Mouse (Mus musculus) stomach, postnatal 0 days (tissue): ENCODE measurements around the gene Ost4. TPM values are rescaled to one million over a fixed set of nuclear protein-coding genes. Genes with fewer than 3 reads are reported as not detected.

Experiments used
- ATAC-seq: fragments of 200-750 bp; cut with Nextera tagmentation; 2 replicates; pipeline ENCODE4 v1.8.0; 2017; ENCODE audit not compliant: low FRiP score, low TSS enrichment
- DNase-seq: peaks from one replicate; pipeline ENCODE4 v3.0.0-alpha.2; 2016; ENCODE audit warnings: low spot score
- H3K27ac ChIP-seq: fragments of 300-500 bp; sonication (generic); replicated peaks from 2 replicates; pipeline ENCODE4 v1.5.1; 2014; ENCODE audit warnings: mild to moderate bottlenecking, control low read depth
- H3K27me3 ChIP-seq: fragments of 300-500 bp; sonication (generic); 2 replicates; pipeline ENCODE4 v1.6.1; 2014; ENCODE audit warnings: low read length; ENCODE audit not compliant: control insufficient read depth, insufficient read depth
- H3K36me3 ChIP-seq: fragments of 300-500 bp; sonication (generic); 2 replicates; pipeline ENCODE4 v1.6.1; 2014; ENCODE audit warnings: low read length, mixed read lengths; ENCODE audit not compliant: control insufficient read depth, insufficient read depth
- H3K4me1 ChIP-seq: fragments of 300-500 bp; sonication (generic); replicated peaks from 2 replicates; pipeline ENCODE4 v1.6.1; 2014; ENCODE audit warnings: antibody characterized with exemption; ENCODE audit not compliant: control insufficient read depth, insufficient read depth
- H3K4me2 ChIP-seq: fragments of 300-500 bp; sonication (generic); replicated peaks from 2 replicates; pipeline ENCODE4 v1.6.1; 2014; ENCODE audit warnings: low read depth, mild to moderate bottlenecking, control low read depth, moderate library complexity
- H3K4me3 ChIP-seq: fragments of 300-500 bp; sonication (generic); 2 replicates; pipeline ENCODE4 v1.5.1; 2014; ENCODE audit warnings: low read depth, low read length, control low read depth
- H3K9ac ChIP-seq: fragments of 300-500 bp; sonication (generic); 2 replicates; pipeline ENCODE4 v1.6.1; 2014; ENCODE audit warnings: mild to moderate bottlenecking, low read length, control low read depth, mixed read lengths
- H3K9me3 ChIP-seq: fragments of 300-500 bp; sonication (generic); 2 replicates; pipeline ENCODE4 v1.6.1; 2016; ENCODE audit warnings: low read length; ENCODE audit not compliant: control insufficient read depth
- CTCF ChIP-seq: IDR thresholded peaks from 2 replicates; pipeline ENCODE4 v1.5.1; 2016; ENCODE audit warnings: antibody characterized with exemption, low read depth, mild to moderate bottlenecking, moderate library complexity
- EP300 ChIP-seq: optimal IDR thresholded peaks from 2 replicates; pipeline ENCODE3; 2016; ENCODE audit warnings: antibody characterized with exemption
- WGBS: fragments of 180-500 bp; shearing (Covaris S2); extraction: QIAGEN DNeasy Blood & Tissue Kit; methylation state at CpG from one replicate; pipeline ENCODE4 v1.1.7; 2014; 5-methylcytosine and 5-hydroxymethylcytosine counted together
- polyA plus RNA-seq: library from polyadenylated mRNA; unstranded; fragments of >200 nt; fragmentation: Nextera tagmentation; extraction: Ambion mirVana; gene quantifications from 2 replicates; pipeline ENCODE4 v1.2.1, GENCODE M21; 2015

The Ost4 gene
- polyA plus RNA-seq, 1 experiment from 2014 or later, result 397 TPM

DNA sequence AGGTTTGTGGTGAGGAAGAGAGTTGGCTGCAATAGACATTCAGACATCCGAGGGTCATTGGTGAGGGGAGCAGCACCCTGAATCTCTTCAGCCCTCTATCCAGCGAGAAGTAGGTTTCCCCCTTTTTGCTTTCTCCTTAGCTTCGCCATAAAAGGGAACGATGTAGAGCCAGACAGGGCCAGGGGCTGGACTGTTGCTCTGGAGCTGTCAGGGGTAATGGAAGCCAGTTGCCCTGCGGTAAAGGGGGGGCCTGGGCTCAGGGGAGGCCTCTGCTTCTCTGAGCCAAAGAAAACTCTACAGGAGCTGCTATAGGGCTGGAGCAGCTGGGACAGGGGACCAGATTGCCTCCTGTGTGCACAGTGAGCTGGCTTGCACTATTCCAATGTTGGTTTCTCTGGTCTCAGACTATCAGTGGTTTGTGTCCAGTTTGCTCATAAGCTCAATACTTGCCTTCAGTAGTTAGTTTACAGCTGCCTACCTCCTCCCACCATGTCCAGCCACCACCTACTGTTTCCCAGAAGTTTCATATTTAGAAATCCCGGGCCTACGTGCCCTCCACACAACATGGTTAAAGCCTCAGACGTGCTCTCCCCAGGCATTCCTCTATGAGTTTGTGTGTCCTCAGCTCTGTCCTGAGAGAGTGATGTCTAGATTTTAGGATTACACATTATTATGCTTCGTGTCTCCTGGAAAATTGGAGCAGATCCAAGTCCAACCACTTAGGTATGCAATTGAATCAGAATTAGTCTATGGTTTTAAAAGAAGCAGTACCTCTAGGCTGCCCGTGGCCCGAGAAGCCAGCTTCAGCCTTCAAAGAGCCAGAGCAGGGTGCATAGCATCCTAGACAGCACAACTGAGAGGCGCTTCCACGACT lies 1.1 kb upstream of the Ost4 start:
- TF ChIP-seq CTCF (no peak), EP300 (peak; percentile 21)
- Histone ChIP-seq H3K36me3 (peaks cover 9% of the 10 kb centered on the region), H3K9me3 (no peaks in the 10 kb centered on the region), H3K4me3 (no peak overlapping the region; the same call in 1 of the 2 replicates), H3K27me3 (no peaks in the 10 kb centered on the region), H3K9ac (peak overlapping the region; percentile 66), H3K4me1 (peaks cover 18% of the 10 kb centered on the region), H3K27ac (peak overlapping the region; percentile 96), H3K4me2 (peak overlapping the region; percentile 81)
- whole genome bisulfite sequencing, result 37% methylated on average over 13 of the region's 13 CpGs
- DNase-seq, result peak; percentile 50
- peak; percentile 33; the same call in 1 of the 2 replicates for ATAC-seq

GRCm38 (mm10) chr5:30901860-30902259 lies 5.7 kb downstream of the Ost4 start:
- Histone ChIP-seq H3K27me3 (no peaks in the 10 kb centered on the region), H3K9ac (no peak overlapping the region), H3K27ac (no peak overlapping the region), H3K4me3 (no peak overlapping the region), H3K9me3 (no peaks in the 10 kb centered on the region), H3K36me3 (peaks cover 13% of the 10 kb centered on the region), H3K4me2 (no peak overlapping the region), H3K4me1 (0 out of 2 replicates have a peak, but pooled peaks cover 4% of the 10 kb centered on the region)
- no peak for DNase-seq
- no peak for ATAC-seq
- 91% methylated on average over 5 of the region's 5 CpGs for WGBS
- TF ChIP-seq CTCF (no peak), EP300 (no peak)

DNA sequence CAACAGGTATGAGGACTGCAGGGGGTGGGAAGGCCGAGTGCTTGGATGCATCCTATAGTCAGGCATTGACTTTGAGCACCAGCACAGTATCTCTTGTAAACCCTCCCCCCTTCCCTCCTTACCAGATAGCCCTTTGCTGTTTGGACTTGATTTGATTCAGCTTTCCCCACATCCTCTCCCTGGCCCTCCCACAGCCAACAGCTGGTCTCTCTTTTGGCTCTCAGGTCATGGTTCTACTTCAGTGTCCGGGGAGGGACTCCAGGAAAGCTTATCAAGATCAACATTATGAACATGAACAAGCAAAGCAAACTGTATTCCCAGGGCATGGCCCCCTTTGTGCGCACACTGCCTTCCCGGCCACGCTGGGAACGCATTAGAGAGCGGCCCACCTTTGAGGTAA lies 17.2 kb downstream of the Ost4 start:
- DNase-seq (no peak), ATAC-seq (no peak)
- Histone ChIP-seq H3K4me1 (no peaks in the 10 kb centered on the region; the same call in 1 of the 2 replicates), H3K9me3 (no peaks in the 10 kb centered on the region), H3K9ac (peak overlapping the region; percentile 47), H3K4me2 (peak overlapping the region; percentile 94), H3K36me3 (peaks cover 22% of the 10 kb centered on the region), H3K4me3 (no peak overlapping the region), H3K27ac (peak overlapping the region; percentile 40), H3K27me3 (no peaks in the 10 kb centered on the region)
- TF ChIP-seq EP300 (no peak), CTCF (no peak)
- WGBS, result 58% methylated on average over 7 of the region's 7 CpGs

DNA sequence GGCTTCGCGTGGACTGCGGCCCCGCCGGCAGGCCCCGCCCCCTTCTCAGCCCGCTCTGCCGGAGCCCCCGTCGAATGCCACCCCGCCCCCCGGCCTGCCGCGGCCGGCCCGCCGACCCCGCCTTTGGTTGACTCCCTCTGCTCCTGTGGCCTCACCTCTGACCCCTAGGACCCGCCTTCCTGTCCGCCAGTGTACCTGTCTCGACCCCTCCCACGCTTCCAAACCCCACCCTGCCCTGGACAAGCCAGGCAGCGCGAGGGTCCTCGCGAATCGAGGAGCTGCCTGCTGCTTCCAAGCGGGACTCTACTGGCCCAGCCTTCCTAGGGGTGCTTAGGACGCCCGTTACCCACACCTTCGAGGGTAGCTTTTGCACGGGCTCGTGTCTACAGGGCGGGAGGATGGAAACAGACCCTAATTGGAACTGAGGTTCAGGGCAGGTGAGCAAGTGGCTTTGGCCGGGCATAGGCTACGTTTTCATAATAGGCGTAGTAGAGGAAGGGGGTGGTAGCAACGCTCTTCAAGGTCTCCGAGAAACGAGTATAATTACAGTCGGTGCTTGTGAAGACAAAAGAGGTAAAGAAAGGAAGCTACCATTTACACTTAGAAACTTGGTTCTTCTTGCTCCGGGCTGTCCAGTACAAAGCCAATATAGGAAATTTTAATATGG lies 18.4 kb downstream of the Ost4 start:
- TF ChIP-seq EP300, result no peak
- no peak for TF ChIP-seq CTCF
- Histone ChIP-seq H3K27me3 (no peaks in the 10 kb centered on the region), H3K9me3 (no peaks in the 10 kb centered on the region), H3K36me3 (peaks cover 17% of the 10 kb centered on the region), H3K4me1 (no peaks in the 10 kb centered on the region; the same call in 1 of the 2 replicates), H3K9ac (peak overlapping the region; percentile 77), H3K4me2 (peak overlapping the region; percentile 94), H3K27ac (peak overlapping the region; percentile 97), H3K4me3 (peak overlapping the region; percentile 81)
- WGBS, result under 1% methylated on average over 32 of the region's 42 CpGs
- DNase-seq (no peak), ATAC-seq (no peak; the same call in 1 of the 2 replicates)

- Histone ChIP-seq H3K4me3 (peak within 1 kb of the TSS; percentile 81), H3K9ac (peak within 1 kb of the TSS; percentile 78), H3K4me1 (no peaks in the 10 kb centered on the region; the same call in 1 of the 2 replicates), H3K27me3 (no peaks in the 10 kb centered on the region), H3K4me2 (peak within 1 kb of the TSS; percentile 94), H3K36me3 (peaks cover 15% of the 10 kb centered on the region), H3K9me3 (no peaks in the 10 kb centered on the region), H3K27ac (peak within 1 kb of the TSS; percentile 97)
- peak; percentile 93 for DNase-seq
- TF ChIP-seq CTCF (no peak; the same call in 1 of the 2 replicates), EP300 (peak; percentile 30)
- peak; percentile 94 for ATAC-seq
- under 1% methylated on average over 42 of the region's 42 CpGs for WGBS
These were observed 19.1 kb downstream of the Ost4 start, which contains the start of gene Agbl5 for GRCm38 (mm10) chr5:30888337-30889087. Gene Agbl5 (plus strand): TSS chr5:30888694.
